Mouse (Mus musculus) cortical plate, adult 2 months (tissue): ENCODE data around the gene Klhdc8a.

Experiments used
- CTCF ChIP-seq: fragments of 200-500 bp; IDR thresholded peaks from 2 replicates; pipeline ENCODE4 v1.5.1; 2011; ENCODE audit warnings: mild to moderate bottlenecking, control low read depth, low read length; ENCODE audit not compliant: insufficient read depth; ENCODE audit errors: extremely low read depth
- POLR2A ChIP-seq: fragments of 200-500 bp; IDR thresholded peaks from 2 replicates; pipeline ENCODE4 v1.6.1; 2011; ENCODE audit warnings: mild to moderate bottlenecking, low read length, control low read depth; ENCODE audit not compliant: insufficient read depth; ENCODE audit errors: extremely low read depth

DNA sequence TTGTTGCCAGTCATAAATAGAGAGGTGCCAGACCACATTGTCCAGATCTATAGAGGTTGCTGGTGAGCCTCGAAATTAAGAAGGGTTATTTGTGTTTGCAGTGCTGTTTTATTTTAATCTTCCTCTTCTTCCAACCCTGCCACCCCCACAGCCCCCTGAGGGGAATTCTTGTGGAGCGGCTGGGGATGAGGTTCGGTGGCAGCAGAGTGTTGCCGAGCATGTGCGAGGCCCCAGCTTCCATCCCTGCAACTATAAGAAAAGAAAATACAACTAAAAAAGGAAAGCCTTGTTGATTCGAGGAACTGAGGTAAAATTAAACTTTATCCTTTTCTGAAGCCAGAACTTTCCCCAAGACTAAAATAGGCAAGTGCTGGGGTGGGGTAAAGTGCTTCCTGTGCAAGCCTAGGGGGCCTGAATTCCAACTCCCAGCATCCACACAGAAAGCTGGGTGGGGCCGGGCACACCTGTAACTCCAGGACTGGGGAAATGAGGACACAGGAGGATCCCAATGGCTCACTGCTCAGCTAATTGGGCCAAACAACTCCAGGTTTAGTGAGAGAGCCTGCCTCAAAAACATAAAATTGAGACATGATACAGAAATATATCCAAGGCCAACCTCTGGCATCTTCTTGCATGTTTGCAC, 29.9 kb upstream of the Klhdc8a start:
- no peak for TF ChIP-seq POLR2A
- TF ChIP-seq CTCF = no peak
